Mouse (Mus musculus) stomach, postnatal 0 days (tissue): ENCODE data around the gene Etfbkmt.
"Not testable (repeated sequence)": the region's sequence is repeated elsewhere in the genome, so short reads cannot be mapped to it uniquely, and the experiment has no call there.

Experiments
- CTCF ChIP-seq: IDR thresholded peaks from 2 replicates; pipeline ENCODE4 v1.5.1; 2016; ENCODE audit warnings: antibody characterized with exemption, low read depth, mild to moderate bottlenecking, moderate library complexity
- EP300 ChIP-seq: optimal IDR thresholded peaks from 2 replicates; pipeline ENCODE3; 2016; ENCODE audit warnings: antibody characterized with exemption

DNA sequence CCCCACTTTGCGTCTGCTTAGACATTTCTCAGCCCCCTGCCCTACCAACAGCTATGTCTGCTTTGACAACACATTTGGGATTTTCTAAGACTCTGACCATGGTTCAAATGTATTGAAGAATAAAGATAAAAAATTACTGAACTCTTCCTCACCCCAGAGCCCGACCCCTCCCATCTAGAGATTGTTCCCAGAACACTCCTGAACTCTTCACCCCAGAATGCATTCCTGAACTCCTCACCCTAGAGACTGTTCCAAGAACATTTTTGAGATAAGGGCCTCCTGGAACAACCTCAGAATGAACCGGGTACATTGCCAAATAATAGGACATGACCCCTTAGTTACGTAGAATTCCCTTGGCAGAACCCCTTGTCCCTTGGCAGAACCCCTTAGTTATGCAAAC lies 27.4 kb downstream of the Etfbkmt start:
- not testable (repeated sequence) for TF ChIP-seq CTCF, EP300
